Mouse (Mus musculus): ENCODE measurements around the gene Hoxc4.

GRCm38 (mm10) chr15:103051670-103052069 lies 32.9 kb downstream of the Hoxc4 start:
- no peak for TF ChIP-seq POLR2A (IDR thresholded peaks at IDR 0.05; ENCODE audit: low read depth, low read length)
- TF ChIP-seq CTCF (IDR thresholded peaks at IDR 0.05; ENCODE audit: extremely low read depth, insufficient read depth, insufficient read length, insufficient replicate concordance): no peak

Measured in spleen, adult 2 months (tissue).